Mouse (Mus musculus): ENCODE results near the gene Adora3.

Gene Adora3

DNA sequence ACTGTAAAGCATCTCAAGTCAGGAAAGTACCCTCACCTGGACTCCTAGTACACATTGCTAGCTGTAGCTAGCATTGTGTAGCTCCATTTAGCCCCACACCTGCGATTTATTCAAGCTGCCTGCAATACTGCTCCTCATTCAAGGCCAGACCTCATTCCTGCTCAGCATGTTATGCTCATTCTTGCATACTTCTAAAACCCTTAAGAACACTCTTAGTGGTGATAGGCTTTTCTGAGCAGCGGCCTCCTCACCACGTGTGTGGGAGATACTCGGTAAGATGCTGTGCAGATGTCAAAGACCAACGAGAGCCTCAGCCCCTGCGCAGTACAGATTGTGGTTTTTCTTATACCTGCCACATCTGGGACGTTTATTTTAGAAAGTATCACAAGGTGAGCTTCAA is 59.2 kb downstream of the Adora3 start:
- DNase-seq (ENCODE audit: extremely low spot score, low spot score), result no peak

DNA sequence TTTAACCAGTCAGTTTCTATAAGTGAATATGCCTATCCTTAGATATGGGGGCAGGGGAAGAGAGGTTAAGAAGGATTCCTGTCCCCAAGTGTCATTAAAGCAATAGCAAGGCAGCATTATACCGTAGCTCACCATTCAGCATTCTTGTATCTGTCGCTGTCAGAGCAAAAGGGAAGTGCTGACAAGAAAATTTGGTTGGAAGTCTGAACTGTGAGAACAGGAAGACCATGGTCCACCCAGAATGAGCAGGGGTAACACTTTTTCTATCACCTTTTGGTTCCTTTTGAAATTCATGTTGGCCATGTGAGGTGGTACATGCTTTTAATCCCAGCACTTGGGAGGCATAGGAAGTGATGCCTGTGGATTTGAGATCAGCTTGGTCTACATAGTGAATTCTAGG is 60.4 kb downstream of the Adora3 start:
- no peak for DNase-seq (ENCODE audit: extremely low spot score, low spot score)

DNA sequence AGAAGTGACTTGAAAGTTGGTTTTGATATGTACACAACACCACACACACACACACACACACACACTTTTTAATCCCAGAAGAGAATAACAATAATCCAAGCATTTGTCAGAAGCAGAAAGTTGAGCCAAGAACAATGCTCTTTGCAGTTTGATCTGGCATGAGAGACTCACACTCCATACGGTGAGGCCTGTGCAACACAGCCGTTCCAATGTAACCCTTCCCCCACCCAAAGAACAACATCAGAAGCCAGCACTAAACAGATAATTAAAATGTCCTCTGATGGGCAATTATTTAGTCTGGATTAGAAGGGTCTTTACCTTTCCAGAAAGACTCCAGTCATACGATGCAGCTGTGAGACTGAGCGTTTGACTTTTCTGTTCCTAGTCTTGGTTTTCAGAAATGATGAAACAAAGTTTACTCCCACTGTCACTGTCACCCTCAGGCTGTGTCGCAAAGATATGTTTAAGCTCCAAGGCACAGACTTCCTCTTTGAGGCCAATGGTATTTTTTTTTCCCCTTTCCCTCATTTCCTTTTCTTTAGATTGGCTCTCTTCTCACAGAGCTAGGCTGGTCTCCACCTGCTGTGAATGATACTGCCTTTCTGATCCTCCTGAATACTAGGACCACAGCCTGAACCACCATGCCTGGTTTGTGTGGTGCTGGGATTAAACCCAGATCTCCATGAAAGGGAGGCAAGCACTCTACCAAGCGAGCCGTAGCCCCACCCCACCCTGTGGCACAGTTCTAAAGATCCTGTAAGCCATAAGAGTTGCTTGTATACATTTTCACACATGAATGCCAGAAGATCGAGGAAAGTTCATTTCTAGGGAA is 61.8 kb downstream of the Adora3 start, which contains the start of gene I830077J02Rik:
Gene I830077J02Rik, minus strand, starts transcription at position 425 of the 832 bp plus-strand sequence.
- DNase-seq (ENCODE audit: extremely low spot score, low spot score), result no peak

DNA sequence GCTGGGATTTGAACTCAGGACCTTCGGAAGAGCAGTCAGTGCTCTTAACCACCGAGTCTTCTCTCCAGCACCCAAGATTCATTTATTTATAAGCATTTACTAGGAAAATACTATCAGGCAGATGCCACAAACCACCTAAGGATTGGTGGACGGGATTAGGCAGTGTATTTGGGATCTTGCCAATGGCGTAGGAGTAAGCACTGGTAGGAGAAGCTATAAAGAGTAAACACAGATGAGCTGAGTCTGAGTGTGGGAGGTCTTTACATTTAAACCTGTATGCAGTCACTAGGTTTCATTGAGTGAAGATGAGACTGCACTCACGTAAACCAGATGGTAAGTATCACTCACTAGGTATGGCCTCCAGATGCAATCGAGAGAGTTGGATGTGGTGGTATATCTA is 63.3 kb downstream of the Adora3 start:
- DNase-seq (ENCODE audit: extremely low spot score, low spot score), result no peak

DNA sequence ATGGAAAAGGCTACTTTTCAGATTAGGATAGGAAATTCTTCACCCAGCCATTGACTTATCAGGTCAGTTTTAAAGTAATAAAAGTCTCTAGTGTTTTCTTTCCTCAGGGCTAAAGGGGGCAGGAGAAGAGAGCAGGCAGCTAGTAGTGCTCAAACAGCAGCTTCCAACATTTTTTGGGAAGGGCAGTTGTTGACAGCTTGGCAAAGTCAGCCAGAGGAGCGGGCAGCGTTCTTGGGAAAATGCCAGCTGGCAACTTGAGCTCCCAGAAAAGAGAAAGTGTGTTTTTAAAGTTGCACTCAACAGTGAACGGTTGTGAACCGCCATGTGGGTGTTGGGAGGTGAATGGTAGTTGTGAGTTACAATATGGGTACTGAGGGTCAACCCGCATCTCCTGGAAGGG is 64.4 kb downstream of the Adora3 start:
- no peak for DNase-seq (ENCODE audit: extremely low spot score, low spot score)

DNA sequence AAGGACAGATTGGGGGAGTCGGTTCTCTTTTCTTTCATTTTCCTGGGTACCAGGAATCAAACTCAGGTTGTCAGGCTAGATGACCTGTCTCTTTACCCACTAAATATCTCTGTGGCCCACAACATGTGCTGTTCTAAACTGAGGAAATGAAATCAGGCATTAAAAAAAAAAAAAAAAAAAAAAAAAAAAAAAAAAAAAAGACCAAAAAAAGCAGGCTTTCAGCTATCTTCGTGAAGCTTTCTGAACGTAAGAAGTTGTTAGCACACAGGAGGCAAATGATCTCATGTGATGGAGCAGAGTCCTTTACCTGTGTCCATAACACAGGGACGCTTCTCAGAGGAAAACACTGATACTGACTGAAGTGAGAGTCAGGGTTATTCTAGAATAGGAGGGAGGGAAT is 65.5 kb downstream of the Adora3 start:
- no peak for DNase-seq (ENCODE audit: extremely low spot score, low spot score)

DNA sequence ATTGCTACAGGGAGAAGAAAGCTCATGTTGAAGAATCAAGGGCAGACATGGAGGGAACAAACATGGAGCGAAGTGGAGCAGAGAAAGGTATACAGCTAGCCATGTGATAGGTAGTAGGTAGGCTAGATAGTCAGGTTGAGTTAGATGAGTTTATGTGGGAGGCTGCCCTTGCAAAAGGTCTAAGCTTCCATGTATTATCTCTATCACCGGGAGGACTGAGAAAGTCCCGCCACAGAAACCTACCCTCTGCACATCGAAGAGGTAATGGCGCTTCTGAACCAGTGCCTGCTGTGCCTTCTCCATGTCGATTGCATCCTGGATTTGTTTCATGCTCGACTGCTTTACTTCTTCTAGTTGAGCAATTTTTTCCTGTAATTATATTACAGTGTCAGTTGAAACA is 80.7 kb downstream of the Adora3 start:
- DNase-seq (ENCODE audit: extremely low spot score, low spot score), result no peak

DNA sequence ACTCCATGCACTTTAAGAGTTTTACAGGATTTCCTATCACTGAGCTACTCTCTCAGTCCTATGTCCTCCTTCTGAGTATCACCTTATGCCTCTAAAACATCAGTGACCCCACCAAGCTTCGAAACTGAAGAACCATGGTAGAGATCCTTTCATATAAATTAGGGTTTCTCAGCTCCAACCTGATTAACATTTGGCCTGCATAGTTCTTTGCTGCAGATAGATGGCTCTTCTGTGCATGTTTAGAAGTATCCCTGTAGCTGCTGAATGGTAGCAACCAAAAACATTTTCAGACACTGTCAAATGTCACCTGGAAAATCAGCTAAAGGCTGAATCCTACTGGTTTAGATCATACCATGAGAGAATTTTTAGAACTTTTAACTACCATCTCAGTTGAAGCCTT is 86.6 kb downstream of the Adora3 start:
- DNase-seq (ENCODE audit: extremely low spot score, low spot score), result no peak

DNA sequence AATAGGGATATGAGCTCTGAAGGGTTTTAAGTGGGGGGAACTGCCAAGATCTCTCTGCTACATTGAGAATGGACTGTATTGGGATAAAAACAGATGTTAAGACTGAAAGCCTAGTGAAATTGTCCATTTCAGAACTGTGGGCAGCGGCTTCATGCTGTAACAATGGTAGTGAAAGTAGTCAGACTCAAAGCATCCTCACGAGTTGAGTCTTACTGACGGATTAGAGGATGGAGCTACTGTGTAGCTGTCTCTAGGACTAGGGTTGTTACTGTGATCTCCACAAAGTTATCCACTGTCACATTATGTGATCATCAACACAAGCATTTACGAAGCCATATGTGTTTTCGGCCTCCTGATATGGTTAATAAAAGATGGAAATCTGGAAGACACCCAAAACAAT is 87.5 kb downstream of the Adora3 start:
- no peak for DNase-seq (ENCODE audit: extremely low spot score, low spot score)
